Mouse (Mus musculus): ENCODE results near the gene Cenpp.

The Cenpp gene

DNA sequence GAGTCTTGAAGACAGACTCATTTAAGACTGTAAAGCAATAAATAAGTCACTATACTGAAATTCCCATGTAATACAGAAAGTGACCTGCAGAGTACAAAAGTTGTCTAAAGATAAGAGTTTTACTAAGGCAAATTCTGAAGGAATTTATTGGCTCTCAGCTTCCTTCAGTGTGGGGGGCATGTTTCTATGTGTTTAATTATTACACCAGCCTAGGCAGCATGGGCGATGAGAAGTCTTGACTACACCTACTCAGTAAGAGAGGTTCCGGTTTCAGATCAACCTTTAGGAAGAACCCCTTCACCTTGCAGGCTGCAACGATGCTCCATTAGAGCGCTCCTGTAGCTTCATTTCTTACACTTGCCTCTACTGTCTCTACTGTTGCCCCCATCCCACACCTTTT, 121.9 kb downstream of the Cenpp start:
- DNase-seq (ENCODE audit: extremely low spot score, low spot score), result no peak

GRCm38 (mm10) chr13:49526235-49526634, 126.3 kb downstream of the Cenpp start:
- DNase-seq (ENCODE audit: extremely low spot score, low spot score), result no peak

- DNase-seq (ENCODE audit: extremely low spot score, low spot score), result no peak
Observed at GRCm38 (mm10) chr13:49518761-49519160, 133.8 kb downstream of the Cenpp start.

DNA sequence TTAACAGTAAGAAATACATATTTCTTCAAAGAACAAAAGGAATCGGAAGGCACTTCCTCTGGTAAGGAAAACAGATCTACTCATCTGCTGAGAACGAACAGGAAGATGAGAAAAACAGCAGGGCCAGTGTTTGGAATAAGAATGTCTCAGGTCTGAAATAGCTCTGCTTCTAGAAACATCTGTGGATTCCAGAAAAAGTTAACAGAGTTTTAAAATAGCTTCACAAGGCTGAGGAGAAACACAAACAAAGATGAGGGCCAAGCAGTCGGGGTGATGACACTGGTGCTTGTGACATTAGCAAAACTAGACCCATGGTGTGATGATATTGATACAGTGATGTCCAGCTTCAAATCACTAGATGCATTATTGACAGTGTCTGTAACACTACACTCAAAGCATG, 145.4 kb downstream of the Cenpp start:
- no peak for DNase-seq (ENCODE audit: extremely low spot score, low spot score)

- no peak for DNase-seq (ENCODE audit: extremely low spot score, low spot score)
Observed at GRCm38 (mm10) chr13:49505776-49506175, 146.8 kb downstream of the Cenpp start.

DNA sequence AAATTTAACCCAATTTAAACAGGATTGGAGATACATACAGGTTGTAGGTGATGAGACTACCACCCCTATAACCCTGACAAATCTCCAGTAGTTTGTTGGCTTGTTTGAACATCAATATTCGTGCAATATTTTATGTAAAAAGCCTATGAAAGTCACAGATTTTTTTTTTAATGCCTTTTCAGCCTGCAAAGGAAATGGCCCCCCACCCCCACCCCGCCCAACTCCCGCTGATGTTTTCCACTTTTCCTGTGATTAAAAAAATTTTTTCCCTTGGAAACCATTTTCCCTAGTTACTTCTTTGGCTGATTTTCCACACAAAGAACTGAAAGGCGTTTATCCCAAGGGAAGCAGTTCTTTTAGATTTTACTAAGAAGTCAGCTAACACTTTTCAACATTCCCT, 148.1 kb downstream of the Cenpp start, which contains the start of gene Ecm2:
Gene Ecm2, plus strand, starts transcription at position 301 of the 400 bp plus-strand sequence.
- no peak for DNase-seq (ENCODE audit: extremely low spot score, low spot score)

GRCm38 (mm10) chr13:49492376-49493368, 159.9 kb downstream of the Cenpp start, which contains the start of gene Tes3-ps:
Gene Tes3-ps, plus strand, starts transcription at chr13:49493318.
- no peak for DNase-seq (ENCODE audit: extremely low spot score, low spot score)

GRCm38 (mm10) chr13:49485388-49485787, 167.2 kb downstream of the Cenpp start:
- no peak for DNase-seq (ENCODE audit: extremely low spot score, low spot score)

GRCm38 (mm10) chr13:49480551-49480950, 172.0 kb downstream of the Cenpp start:
- no peak for DNase-seq (ENCODE audit: extremely low spot score, low spot score)

GRCm38 (mm10) chr13:49480057-49480456, 172.5 kb downstream of the Cenpp start:
- no peak for DNase-seq (ENCODE audit: extremely low spot score, low spot score)

- no peak for DNase-seq (ENCODE audit: extremely low spot score, low spot score)
Observed at GRCm38 (mm10) chr13:49479399-49479798, 173.2 kb downstream of the Cenpp start.

GRCm38 (mm10) chr13:49478851-49479374, 173.7 kb downstream of the Cenpp start:
- DNase-seq (ENCODE audit: extremely low spot score, low spot score), result no peak

- no peak for DNase-seq (ENCODE audit: extremely low spot score, low spot score)
Observed at GRCm38 (mm10) chr13:49477887-49478286, 174.7 kb downstream of the Cenpp start.

DNA sequence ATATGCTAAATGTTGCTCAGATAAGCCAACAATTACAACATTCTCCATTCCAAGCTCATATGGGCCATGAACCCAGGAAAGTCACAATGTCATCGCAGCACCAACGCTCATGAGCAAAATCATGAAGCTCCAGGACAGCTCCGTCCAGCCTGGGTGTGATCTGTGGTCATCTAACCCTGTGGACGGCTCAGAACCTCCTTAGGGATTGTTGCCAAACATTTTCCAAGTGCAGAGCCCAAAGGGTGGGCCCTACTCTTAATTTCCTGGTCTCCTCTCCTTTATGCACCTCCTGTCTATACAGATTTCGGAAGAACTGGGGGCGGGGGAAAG, 179.9 kb downstream of the Cenpp start:
- DNase-seq (ENCODE audit: extremely low spot score, low spot score), result no peak

DNA sequence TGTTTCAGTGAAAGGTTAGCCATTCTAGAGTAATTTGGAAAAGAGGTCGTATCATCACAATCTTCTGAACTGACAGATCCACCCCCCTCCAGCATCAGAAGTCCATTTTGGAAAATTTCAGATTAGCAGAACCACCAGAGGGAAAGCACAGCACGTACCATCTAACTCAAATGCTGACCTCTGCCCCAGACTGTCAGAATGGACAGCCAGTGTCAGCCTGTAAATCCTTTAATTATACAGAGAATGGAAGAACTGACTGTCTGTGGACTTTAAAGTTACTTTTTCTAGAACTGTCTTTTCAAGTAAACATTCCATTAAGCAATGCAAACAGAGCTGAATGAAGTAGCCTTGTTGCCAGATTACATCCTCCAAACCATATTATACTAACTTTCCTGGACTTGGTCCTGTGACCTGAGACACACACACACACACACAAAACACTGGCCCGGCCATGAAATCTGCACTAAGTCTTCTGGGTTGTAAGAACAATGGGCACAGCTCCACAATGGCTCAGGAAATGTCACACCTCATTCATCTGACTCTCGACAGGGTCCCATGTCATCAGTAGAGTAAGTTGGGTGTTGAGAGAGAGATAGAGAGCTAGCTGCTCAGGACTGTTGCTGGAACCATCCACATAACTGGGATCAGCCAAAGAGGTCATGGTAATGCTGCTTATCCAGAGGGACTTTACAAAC, 180.5 kb downstream of the Cenpp start:
- DNase-seq (ENCODE audit: extremely low spot score, low spot score), result no peak

DNA sequence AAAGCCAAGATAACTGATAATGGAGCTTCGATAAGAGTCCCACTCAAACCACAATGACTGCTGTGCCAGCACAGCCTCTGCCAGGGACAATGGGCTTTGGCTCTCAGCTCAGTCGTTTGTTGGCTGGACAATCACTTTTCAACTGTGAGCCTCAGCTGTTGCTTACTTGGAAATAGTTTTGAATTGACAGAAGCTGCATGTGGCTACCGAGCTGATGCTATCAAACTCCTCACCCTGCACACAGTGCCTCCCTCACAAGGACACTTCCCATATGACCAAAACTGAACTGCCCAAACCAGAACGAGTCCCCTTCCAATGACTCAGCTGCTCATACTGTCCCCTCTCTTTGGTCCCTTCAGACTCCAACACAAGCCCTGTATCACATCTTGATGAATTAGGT, 181.8 kb downstream of the Cenpp start:
- no peak for DNase-seq (ENCODE audit: extremely low spot score, low spot score)

DNA sequence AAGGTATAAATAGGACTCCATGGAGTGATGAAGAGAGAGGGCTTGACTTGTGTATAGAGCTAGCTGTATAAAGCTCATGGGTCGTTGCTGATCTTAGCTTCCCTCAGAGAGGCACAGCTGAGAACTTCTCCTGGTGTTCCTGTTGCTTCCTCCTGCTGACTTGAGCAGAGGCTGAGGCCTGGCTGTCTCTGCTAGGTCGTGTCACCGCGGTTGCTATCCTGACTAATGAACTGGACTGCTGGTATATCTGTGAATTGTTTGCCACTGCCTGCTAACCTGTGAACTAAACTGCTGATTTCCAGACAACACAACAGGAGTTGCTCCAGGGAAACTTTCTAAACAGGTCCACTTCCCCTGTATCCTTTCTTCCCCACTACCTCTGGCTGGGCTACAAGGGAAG, 182.3 kb downstream of the Cenpp start:
- DNase-seq (ENCODE audit: extremely low spot score, low spot score), result no peak

DNA sequence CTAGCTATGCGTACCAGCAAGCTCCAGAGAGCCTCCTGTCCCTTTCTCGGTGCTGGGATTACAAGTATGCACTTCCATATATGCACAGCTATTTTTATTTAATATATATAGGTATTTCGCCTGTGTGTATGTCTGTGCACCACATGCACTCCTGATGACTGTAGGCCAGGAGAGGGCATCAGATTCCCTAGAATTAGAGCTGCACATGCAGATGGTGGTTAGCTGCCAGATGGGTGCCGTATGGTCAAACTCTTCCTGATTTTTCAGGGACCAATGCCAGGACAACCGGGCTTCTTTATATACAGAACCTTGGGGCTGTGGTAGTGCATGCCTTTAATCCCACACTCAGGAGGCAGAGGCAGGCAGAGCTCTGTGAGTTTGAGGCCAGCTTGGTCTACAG, 183.6 kb downstream of the Cenpp start:
- DNase-seq (ENCODE audit: extremely low spot score, low spot score), result no peak

GRCm38 (mm10) chr13:49467585-49467984, 185.0 kb downstream of the Cenpp start:
- peak; percentile 34 for DNase-seq (ENCODE audit: extremely low spot score, low spot score)

- DNase-seq (ENCODE audit: extremely low spot score, low spot score), result no peak
Observed at GRCm38 (mm10) chr13:49466393-49467075, 186.1 kb downstream of the Cenpp start.

GRCm38 (mm10) chr13:49465875-49466274, 186.7 kb downstream of the Cenpp start:
- no peak for DNase-seq (ENCODE audit: extremely low spot score, low spot score)

- DNase-seq (ENCODE audit: extremely low spot score, low spot score), result no peak
Observed at GRCm38 (mm10) chr13:49462921-49463320, 189.7 kb downstream of the Cenpp start.
